Mouse (Mus musculus): Measurements from ENCODE around the gene Spg11. TPM values are rescaled to one million over a fixed set of nuclear protein-coding genes. Genes with fewer than 3 reads are reported as not detected.

Gene Spg11
- 8.9 and 10.5 TPM in 2 replicates for total RNA-seq (2015)
- 11.3 and 13.4 TPM in 2 replicates for total RNA-seq (2017)

DNA sequence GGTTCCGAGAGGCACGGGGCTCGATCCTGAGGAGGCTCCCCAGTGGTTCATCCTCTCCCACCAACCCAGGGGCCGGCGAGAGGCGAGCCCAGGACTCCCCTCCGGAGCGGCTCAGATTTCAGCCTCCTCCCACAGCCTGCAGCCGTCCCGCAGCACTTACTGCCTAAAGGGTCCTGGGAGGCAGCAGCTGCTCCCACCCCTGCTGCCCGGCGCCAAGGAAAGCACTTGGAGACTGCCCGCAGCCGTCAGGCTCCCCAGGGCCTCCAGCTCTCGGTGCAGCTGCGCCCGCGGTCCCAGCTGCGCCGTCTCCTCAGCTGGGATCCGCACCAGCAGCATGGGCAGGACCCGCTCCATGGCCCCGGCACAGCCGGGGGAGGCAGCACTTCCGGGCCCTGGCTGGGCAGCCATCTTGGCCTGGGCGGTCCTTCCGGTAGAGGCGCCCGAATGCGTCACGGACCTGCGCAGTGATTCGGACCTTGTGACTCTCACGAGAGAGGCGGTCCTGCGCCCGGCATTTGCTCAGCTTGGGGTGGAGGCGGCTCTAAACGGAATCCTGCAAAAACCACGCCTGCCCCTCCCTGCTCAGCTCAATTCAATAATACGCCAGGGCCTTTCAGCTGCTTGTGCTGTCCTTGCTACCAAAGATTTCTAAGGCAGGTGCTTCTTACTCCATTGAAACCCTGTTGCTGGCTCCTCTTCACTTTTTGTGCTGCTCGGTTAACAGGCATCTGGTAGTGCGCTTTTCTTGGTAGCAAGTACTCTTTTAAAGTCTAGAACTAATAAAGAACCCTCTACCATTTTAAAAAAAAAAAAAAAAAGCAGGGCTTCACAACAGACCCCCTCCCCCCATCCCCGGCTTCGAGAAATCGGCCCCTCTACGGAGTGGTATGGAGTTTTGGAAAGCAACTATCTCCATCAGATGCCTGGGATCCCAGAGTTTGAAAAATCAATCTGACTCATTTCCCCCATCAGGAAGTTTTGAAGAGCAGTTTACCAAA lies at the start of gene Spg11:
Gene Spg11 (minus strand): TSS at position 426 of the 998 bp plus-strand sequence.
- peak; percentile 98 for ATAC-seq (replicated peaks; ENCODE audit: poor library complexity)

- ATAC-seq (replicated peaks; ENCODE audit: poor library complexity) = peak; percentile 87
Observed at GRCm38 (mm10) chr2:122164293-122164692, 46.1 kb upstream of the Spg11 start.

DNA sequence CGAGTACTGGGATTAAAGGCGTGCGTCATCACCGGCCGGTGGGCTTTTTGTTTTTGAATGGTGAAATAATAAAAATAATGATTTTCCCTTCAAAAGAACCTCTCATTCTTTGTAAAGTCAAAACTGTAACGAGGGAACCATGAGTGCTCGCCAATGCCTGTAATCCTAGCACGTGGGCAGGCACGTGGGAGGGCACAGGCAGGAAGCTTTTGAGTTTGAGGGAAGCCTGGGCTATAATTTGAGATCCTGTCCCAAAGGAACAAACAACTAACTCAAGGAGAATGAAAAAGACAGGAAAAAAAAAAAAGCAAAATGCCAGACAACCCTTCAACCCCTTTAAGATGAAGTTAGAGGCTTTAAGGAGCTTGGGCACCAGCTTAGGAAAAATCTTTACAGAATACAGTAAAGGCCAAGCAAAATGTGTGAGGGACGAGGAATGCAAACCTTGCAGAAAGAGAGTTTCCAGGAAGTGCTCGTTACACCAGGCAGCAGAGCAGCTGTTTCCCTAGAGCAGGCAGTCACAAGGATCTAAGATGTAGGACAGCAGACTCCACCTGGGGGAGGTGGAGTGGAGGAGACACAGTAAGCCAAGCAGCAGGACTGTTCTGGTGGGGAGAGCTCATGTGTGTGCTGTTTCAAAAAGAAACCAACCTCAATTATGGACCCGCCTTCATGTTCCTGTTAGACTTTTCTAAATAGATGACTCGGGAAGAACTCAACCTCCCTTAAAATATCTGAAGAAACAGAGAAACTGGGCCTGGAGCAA lies 45.4 kb upstream of the Spg11 start:
- peak; percentile 38 for ATAC-seq (replicated peaks; ENCODE audit: poor library complexity)

DNA sequence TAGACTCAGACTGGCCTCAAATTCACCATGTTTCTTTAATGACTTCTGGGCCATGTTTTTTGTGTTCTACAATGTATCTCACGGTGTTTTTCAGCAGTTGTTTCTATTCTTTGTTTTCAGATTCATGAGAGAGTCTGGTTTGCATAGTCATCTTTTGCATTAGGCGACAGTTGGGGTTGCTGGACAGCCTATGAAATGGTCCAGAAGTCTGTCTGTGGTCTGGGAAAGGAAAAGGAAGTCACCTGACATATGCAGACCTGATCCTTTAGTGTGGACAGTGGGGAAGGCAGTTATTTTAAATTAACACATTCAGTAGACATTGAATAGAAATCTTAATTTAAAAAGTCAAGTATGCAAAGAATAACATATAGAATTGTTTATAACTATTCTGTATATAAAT lies 44.3 kb upstream of the Spg11 start:
- no peak for ATAC-seq (replicated peaks; ENCODE audit: poor library complexity)

GRCm38 (mm10) chr2:122161542-122161941 lies 43.4 kb upstream of the Spg11 start:
- ATAC-seq (replicated peaks; ENCODE audit: poor library complexity) = no peak

DNA sequence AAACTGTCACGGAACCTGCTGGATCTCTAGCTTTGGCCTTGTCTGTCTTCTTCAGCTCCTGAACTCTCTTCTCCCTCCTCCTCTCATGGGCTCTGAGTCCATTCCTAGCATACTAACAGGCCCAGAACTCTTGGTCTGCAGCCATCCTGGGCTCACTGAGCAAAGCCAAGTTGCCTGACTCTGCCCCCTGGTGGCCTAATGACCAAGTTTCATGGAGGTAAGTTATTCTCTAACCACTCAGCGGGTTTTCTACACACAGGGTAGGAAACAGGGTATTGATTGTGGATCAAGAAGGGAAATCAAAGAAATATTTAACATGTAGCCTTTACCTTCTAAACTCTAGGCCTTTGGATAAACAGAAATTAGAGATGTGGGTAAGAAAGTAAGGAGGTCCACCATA lies 42.5 kb upstream of the Spg11 start, which contains the start of gene Trim69:
Gene Trim69 (plus strand): TSS at position 21 of the 400 bp plus-strand sequence.
- ATAC-seq (replicated peaks; ENCODE audit: poor library complexity) = peak; percentile 66

DNA sequence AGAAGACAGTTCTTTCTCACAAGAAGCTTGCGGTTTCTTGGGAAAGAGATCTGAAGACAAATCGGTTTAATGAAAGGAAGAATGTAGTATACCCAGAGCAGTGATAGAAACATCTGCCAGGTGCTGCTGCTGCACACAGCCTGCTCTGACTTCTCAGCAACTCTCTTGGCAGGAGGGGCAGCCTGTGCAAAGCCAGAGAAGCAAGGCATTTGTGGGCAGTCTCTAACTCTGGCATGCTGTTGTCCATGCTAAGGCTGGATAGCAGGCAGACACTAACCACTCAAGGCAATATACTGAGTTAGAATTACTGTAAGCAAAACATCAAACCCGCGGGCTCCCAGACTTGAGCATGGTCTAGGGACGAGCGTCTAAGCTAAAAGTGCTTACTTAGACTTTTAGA lies 41.5 kb upstream of the Spg11 start:
- no peak for ATAC-seq (replicated peaks; ENCODE audit: poor library complexity)

GRCm38 (mm10) chr2:122158362-122158802 lies 40.2 kb upstream of the Spg11 start:
- ATAC-seq (replicated peaks; ENCODE audit: poor library complexity) = no peak

GRCm38 (mm10) chr2:122157561-122157960 lies 39.4 kb upstream of the Spg11 start:
- ATAC-seq (replicated peaks; ENCODE audit: poor library complexity) = no peak

DNA sequence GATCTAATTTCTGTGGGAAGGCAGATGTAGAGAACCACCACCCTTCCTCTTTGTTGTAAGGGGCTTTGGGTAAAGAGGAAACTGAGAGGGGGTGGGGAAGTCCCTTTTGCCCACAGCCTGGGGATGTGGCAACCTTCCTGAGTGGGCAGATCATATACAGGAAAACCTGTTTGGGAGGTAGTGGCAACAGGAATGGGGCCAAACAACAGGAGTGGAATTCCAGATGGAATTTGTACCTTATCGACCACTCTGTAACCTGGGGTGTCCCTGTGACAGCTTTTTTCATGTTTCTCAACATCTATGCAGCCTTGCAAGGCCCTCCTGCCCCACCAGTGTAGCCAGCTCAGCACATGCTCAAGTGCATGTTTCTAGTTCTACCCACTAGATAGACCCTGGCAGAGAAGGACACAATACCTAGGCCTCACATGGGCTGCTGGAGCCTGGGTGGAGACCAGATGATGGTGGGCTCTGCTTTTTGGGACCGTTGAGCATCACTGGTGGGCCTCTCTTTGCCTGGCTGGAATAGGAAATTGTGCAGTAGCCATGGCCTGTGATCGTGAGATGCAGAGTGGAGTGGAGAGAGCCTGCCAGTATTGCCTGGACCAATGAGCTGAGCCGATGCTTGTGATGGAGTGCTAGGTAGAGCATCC lies 38.0 kb upstream of the Spg11 start:
- peak; percentile 70 for ATAC-seq (replicated peaks; ENCODE audit: poor library complexity)

- no peak for ATAC-seq (replicated peaks; ENCODE audit: poor library complexity)
Observed at GRCm38 (mm10) chr2:122155292-122155691, 37.1 kb upstream of the Spg11 start.

DNA sequence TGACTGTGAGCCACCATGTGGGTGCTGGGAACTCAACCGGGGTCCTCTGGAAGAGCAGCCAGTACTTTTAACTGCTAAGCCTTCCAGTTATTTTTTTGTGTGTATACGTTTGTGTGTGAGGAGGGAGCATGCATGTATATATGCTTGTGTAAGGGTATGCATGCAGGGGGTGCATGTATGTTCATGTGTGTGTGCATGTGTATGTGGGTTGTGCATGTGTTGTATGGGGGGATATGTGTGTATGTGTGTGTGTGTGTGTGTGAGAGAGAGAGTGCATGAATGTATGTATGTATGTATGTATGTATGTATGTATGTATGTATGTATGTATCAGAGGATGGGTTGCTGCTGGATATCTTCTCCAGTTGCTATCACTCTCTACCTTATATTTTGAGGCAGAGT lies 36.3 kb upstream of the Spg11 start:
- no peak for ATAC-seq (replicated peaks; ENCODE audit: poor library complexity)

GRCm38 (mm10) chr2:122153681-122154365 lies 35.6 kb upstream of the Spg11 start:
- ATAC-seq (replicated peaks; ENCODE audit: poor library complexity) = peak; percentile 38

GRCm38 (mm10) chr2:122152850-122153249 lies 34.7 kb upstream of the Spg11 start:
- no peak for ATAC-seq (replicated peaks; ENCODE audit: poor library complexity)

DNA sequence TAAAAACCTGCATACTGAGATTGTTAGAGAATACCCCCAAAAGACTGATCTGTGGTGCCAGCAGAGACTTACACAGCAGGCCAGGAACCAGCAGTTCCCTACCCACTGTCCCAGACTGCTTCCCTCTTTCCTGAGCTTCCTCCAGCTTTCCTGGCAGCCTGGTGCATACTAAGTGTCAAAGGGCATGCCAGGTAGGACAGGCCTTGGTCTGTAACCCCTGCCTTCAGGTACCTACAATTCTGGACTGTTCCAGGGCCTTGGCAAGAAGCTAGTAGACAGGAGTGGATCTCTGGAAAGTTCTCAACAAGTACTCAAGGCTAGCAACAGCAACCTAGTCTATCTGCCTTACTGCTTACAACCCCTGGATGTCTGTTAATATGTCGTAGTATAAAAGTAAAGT lies 33.0 kb upstream of the Spg11 start:
- ATAC-seq (replicated peaks; ENCODE audit: poor library complexity) = no peak

DNA sequence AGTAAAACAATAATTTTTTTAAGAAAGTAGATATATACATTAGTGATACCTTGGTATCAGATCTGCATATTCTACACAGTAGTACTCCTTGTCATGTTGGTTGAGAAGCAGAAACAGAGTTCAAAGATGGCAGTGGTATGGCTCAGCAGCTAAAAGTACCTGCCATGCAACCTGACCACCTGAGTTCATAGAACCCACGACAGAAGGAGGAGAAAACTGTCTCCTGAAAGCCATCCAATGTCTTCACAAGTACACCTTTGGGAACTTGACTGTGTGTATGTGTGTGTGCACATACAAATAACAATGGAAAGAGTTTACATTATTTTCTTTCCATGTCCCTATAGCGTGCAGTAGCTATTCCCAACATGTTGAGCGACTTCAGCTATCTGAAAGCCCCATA lies 31.5 kb upstream of the Spg11 start:
- no peak for ATAC-seq (replicated peaks; ENCODE audit: poor library complexity)

GRCm38 (mm10) chr2:122149316-122149715 lies 31.1 kb upstream of the Spg11 start:
- no peak for ATAC-seq (replicated peaks; ENCODE audit: poor library complexity)

DNA sequence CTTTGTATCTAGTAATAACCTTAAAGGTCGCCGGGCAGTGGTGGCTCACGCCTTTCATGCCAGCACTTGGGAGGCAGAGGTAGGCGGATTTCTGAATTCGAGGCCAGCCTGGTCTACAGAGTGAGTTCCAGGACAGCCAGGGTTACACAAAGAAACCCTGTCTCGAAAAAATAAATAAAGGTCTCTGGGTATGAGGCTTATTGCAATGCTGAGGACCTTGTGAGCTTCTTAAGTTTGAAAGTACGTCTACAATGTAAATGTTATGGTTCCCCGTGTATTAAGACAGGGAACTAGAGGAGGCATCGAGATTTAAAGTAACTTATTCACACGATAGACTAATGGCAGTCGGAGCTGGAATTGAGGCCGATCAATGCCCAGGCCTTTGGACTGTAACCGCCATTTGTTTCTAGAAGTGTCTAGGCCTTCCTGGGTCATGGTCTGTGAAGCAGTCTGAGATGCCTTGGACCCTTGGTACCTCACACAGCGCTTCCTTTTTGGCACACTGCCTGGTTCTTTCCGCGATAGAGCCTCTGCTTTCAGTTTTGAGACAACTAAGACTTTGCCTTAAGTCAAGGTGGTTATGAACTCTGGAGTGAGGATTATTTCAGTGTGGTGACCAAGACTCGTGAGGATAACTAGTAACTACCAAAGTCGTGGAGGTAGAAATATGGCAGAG lies 30.2 kb upstream of the Spg11 start:
- peak; percentile 27 for ATAC-seq (replicated peaks; ENCODE audit: poor library complexity)

- ATAC-seq (replicated peaks; ENCODE audit: poor library complexity) = peak; percentile 79
Observed at GRCm38 (mm10) chr2:122147508-122148241, 29.5 kb upstream of the Spg11 start, which contains the start of gene B2m. Gene B2m (plus strand): TSS chr2:122147686.
